Mouse (Mus musculus): ENCODE data around the gene Adam15. TPM values are rescaled to one million over a fixed set of nuclear protein-coding genes. Genes with fewer than 3 reads are reported as not detected.

The Adam15 gene
- polyA plus RNA-seq, 1 experiment from 2014 or later = 61.5 TPM

- no peaks in the 10 kb centered on the region for H3K36me3 ChIP-seq (ENCODE audit: control insufficient read depth, insufficient read depth)
- no peak overlapping the region for H3K4me2 ChIP-seq (ENCODE audit: low read depth, low read length)
- H3K27me3 ChIP-seq (ENCODE audit: control insufficient read depth, insufficient read depth, low read length) = peaks cover 27% of the 10 kb centered on the region
- no peak overlapping the region for H3K9ac ChIP-seq (ENCODE audit: low read length)
- H3K27ac ChIP-seq (ENCODE audit: low read length) = no peak overlapping the region
- ATAC-seq (replicated peaks; ENCODE audit: extremely low read depth, insufficient read depth, low FRiP score) = no peak
- no peaks in the 10 kb centered on the region for H3K9me3 ChIP-seq (replicated peaks; ENCODE audit: control insufficient read depth, low read length)
- peaks cover 18% of the 10 kb centered on the region for H3K4me1 ChIP-seq (ENCODE audit: control insufficient read depth, insufficient read depth, low read length)
- WGBS = 83% methylated on average over 8 of the region's 8 CpGs
- no peak overlapping the region for H3K4me3 ChIP-seq (ENCODE audit: low read length)
These were observed 23.9 kb downstream of the Adam15 start for GRCm38 (mm10) chr3:89325882-89326281.

DNA sequence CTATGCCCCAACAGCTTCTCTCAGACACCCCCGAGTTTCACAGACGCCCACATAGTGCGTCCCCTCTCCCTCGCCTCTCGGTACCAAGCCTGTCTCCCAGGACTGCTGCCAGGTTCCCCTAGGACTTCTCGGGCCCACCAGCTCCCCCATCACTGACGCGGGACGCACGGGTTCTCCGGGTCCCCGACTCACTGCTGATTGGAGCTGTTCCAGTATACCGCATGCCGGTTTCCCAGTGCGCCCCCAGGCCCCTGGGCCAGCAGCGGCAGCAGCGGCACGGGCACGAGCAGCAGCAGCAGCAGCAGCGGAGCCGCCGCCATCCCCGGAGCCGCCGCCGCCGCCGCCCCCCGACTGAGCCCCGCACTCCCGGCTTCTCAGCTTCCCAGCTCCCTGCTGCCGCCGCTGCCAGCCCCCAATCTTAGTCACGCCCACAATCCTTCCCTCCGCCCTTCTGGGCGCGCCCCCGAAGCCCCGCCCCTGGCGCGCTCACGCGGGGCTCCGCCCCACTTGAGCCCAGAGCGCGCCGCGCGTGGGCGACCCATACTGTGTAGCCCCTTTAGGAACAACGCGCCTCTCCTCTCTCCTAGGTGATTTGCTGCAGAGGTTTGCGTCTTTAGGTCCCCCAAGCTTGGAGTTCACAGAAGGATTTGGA is 27.2 kb downstream of the Adam15 start, which contains the start of gene Efna3:
Gene Efna3 (minus strand): TSS at position 452 of the 652 bp plus-strand sequence.
- Histone ChIP-seq H3K36me3 (ENCODE audit: control insufficient read depth, insufficient read depth) (no peaks in the 10 kb centered on the region), H3K4me3 (ENCODE audit: low read length) (peak within 1 kb of the TSS; percentile 66), H3K4me1 (ENCODE audit: control insufficient read depth, insufficient read depth, low read length) (peaks cover 34% of the 10 kb centered on the region), H3K27ac (ENCODE audit: low read length) (no peak within 1 kb of the TSS), H3K9ac (ENCODE audit: low read length) (peak within 1 kb of the TSS; percentile 69), H3K27me3 (ENCODE audit: control insufficient read depth, insufficient read depth, low read length) (peaks cover 56% of the 10 kb centered on the region), H3K9me3 (replicated peaks; ENCODE audit: control insufficient read depth, low read length) (no peaks in the 10 kb centered on the region), H3K4me2 (ENCODE audit: low read depth, low read length) (peak within 1 kb of the TSS; percentile 98)
- under 1% methylated on average over 47 of the region's 53 CpGs for WGBS
- peak; percentile 53; the same call in 1 of the 2 replicates for ATAC-seq (replicated peaks; ENCODE audit: extremely low read depth, insufficient read depth, low FRiP score)

GRCm38 (mm10) chr3:89322131-89322500 is 27.7 kb downstream of the Adam15 start:
- H3K27me3 ChIP-seq (ENCODE audit: control insufficient read depth, insufficient read depth, low read length) = peaks cover 59% of the 10 kb centered on the region
- 3% methylated on average over 14 of the region's 14 CpGs for WGBS

DNA sequence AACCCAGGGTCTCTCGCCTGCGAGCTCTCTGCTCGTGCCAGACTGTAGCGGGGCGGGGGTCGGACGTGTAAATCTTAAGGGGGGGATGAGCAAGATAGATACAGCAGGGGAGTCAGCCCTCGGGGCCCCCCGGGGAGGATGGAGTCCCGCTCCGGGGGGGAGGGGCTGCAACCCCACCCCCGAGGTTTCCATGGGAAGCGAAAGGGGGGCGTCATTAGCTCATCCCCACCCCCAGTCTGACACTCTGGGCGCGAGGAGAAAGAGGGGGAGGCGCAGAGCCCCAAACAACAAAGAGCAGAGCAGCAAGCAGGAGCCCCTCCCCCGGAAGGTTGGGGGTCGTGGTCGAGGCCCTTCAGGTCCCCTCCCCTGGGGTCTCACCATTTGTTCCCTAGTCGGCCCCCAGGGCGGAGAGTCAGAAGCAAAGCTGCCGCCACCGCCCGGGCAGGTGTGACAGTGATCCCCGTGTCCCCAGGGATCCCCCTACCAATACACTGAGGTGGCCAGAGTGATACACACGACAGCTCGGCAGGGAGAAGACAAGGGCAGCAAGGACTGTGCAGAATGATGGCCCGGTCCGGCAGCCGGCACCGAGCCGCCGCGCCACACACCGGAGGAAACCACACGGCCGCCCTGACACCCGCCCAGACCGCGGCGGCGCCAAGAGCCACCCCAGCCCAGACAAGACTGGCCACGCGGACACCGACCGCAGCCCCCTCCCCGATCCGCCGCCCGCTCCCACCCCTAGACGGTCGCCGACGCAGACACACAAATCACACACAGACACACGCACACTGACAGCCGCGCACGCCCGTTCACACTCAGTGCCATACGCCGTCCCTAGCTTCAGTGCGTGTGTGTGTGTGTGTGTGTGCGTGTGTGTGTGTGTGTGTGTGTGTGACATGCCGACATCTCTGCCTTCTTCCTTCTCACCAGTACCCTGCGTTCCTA is 28.3 kb downstream of the Adam15 start:
- WGBS = under 1% methylated on average over 65 of the region's 66 CpGs
- Histone ChIP-seq H3K4me2 (ENCODE audit: low read depth, low read length) (peak overlapping the region; percentile 98), H3K36me3 (ENCODE audit: control insufficient read depth, insufficient read depth) (no peaks in the 10 kb centered on the region), H3K9me3 (replicated peaks; ENCODE audit: control insufficient read depth, low read length) (no peaks in the 10 kb centered on the region), H3K9ac (ENCODE audit: low read length) (peak overlapping the region; percentile 55), H3K27me3 (ENCODE audit: control insufficient read depth, insufficient read depth, low read length) (peaks cover 59% of the 10 kb centered on the region), H3K4me3 (ENCODE audit: low read length) (peak overlapping the region; percentile 66), H3K27ac (ENCODE audit: low read length) (no peak overlapping the region), H3K4me1 (ENCODE audit: control insufficient read depth, insufficient read depth, low read length) (peaks cover 37% of the 10 kb centered on the region)
- no peak for ATAC-seq (replicated peaks; ENCODE audit: extremely low read depth, insufficient read depth, low FRiP score)

More at GRCm38 (mm10) chr3:89322131-89322500, 27.7 kb downstream of the Adam15 start:
- H3K27ac ChIP-seq (ENCODE audit: low read length) = no peak overlapping the region
- H3K9ac ChIP-seq (ENCODE audit: low read length) = peak overlapping the region; percentile 69
- peaks cover 34% of the 10 kb centered on the region for H3K4me1 ChIP-seq (ENCODE audit: control insufficient read depth, insufficient read depth, low read length)
- no peaks in the 10 kb centered on the region for H3K36me3 ChIP-seq (ENCODE audit: control insufficient read depth, insufficient read depth)
- H3K9me3 ChIP-seq (replicated peaks; ENCODE audit: control insufficient read depth, low read length) = no peaks in the 10 kb centered on the region
- ATAC-seq (replicated peaks; ENCODE audit: extremely low read depth, insufficient read depth, low FRiP score) = no peak
- peak overlapping the region; percentile 98 for H3K4me2 ChIP-seq (ENCODE audit: low read depth, low read length)
- peak overlapping the region; percentile 66 for H3K4me3 ChIP-seq (ENCODE audit: low read length)

DNA sequence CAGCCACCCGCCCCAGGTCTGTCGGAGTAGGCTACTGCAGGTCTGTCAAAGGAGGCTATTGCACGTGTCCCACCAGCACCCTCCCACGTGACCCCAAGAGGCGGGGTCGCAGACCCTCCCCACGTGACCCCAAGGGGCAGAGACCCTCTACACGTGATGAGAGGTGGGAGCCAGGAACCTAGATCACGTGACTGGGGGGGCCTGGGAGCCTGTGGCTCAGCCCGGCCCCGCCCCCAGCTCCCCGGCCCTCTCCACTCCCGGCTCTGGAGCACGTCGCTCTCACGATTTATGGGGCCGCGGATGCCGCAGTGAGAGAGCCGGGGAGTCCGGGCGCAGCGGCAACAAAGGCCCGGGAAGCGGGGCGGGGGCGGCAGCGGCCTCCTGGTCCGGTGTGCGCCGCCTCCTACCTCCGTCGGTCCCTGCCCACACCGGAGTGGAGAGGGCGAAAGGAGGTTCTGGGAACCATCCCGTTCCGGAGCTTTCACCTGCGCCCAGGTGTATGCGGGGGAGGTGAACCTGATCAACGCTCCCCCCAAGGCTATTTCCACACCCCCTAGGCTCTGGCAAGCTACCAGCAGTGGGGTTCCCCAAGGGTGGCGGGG is 29.1 kb downstream of the Adam15 start:
- ATAC-seq (replicated peaks; ENCODE audit: extremely low read depth, insufficient read depth, low FRiP score) = no peak
- no peaks in the 10 kb centered on the region for H3K36me3 ChIP-seq (ENCODE audit: control insufficient read depth, insufficient read depth)
- peak overlapping the region; percentile 66 for H3K4me3 ChIP-seq (ENCODE audit: low read length)
- H3K27ac ChIP-seq (ENCODE audit: low read length) = no peak overlapping the region
- H3K4me2 ChIP-seq (ENCODE audit: low read depth, low read length) = peak overlapping the region; percentile 98
- H3K9ac ChIP-seq (ENCODE audit: low read length) = peak overlapping the region; percentile 55
- H3K9me3 ChIP-seq (replicated peaks; ENCODE audit: control insufficient read depth, low read length) = no peaks in the 10 kb centered on the region
- H3K27me3 ChIP-seq (ENCODE audit: control insufficient read depth, insufficient read depth, low read length) = peaks cover 64% of the 10 kb centered on the region
- H3K4me1 ChIP-seq (ENCODE audit: control insufficient read depth, insufficient read depth, low read length) = peaks cover 44% of the 10 kb centered on the region
- WGBS = 2% methylated on average over 41 of the region's 41 CpGs

- H3K9ac ChIP-seq (ENCODE audit: low read length) = peak overlapping the region; percentile 50
- H3K27me3 ChIP-seq (ENCODE audit: control insufficient read depth, insufficient read depth, low read length) = peaks cover 64% of the 10 kb centered on the region
- H3K4me3 ChIP-seq (ENCODE audit: low read length) = peak overlapping the region; percentile 51
- no peaks in the 10 kb centered on the region for H3K36me3 ChIP-seq (ENCODE audit: control insufficient read depth, insufficient read depth)
- no peaks in the 10 kb centered on the region for H3K9me3 ChIP-seq (replicated peaks; ENCODE audit: control insufficient read depth, low read length)
- peak overlapping the region; percentile 98 for H3K4me2 ChIP-seq (ENCODE audit: low read depth, low read length)
- ATAC-seq (replicated peaks; ENCODE audit: extremely low read depth, insufficient read depth, low FRiP score) = no peak
- H3K27ac ChIP-seq (ENCODE audit: low read length) = no peak overlapping the region
- WGBS = 3% methylated on average over 57 of the region's 58 CpGs
- H3K4me1 ChIP-seq (ENCODE audit: control insufficient read depth, insufficient read depth, low read length) = peaks cover 53% of the 10 kb centered on the region
These were observed 30.0 kb downstream of the Adam15 start for GRCm38 (mm10) chr3:89319591-89320350.

- H3K4me1 ChIP-seq (ENCODE audit: control insufficient read depth, insufficient read depth, low read length) = peaks cover 57% of the 10 kb centered on the region
- H3K9me3 ChIP-seq (replicated peaks; ENCODE audit: control insufficient read depth, low read length) = no peaks in the 10 kb centered on the region
- WGBS = 14% methylated on average over 21 of the region's 21 CpGs
- H3K9ac ChIP-seq (ENCODE audit: low read length) = no peak overlapping the region
- no peaks in the 10 kb centered on the region for H3K36me3 ChIP-seq (ENCODE audit: control insufficient read depth, insufficient read depth)
- no peak overlapping the region for H3K27ac ChIP-seq (ENCODE audit: low read length)
- peak overlapping the region; percentile 98 for H3K4me2 ChIP-seq (ENCODE audit: low read depth, low read length)
- ATAC-seq (replicated peaks; ENCODE audit: extremely low read depth, insufficient read depth, low FRiP score) = no peak
- H3K4me3 ChIP-seq (ENCODE audit: low read length) = peak overlapping the region; percentile 51
- peaks cover 64% of the 10 kb centered on the region for H3K27me3 ChIP-seq (ENCODE audit: control insufficient read depth, insufficient read depth, low read length)
These were observed 30.7 kb downstream of the Adam15 start for GRCm38 (mm10) chr3:89318971-89319590.

GRCm38 (mm10) chr3:89318316-89318715 is 31.5 kb downstream of the Adam15 start:
- Histone ChIP-seq H3K4me3 (ENCODE audit: low read length) (no peak overlapping the region), H3K9ac (ENCODE audit: low read length) (no peak overlapping the region), H3K4me1 (ENCODE audit: control insufficient read depth, insufficient read depth, low read length) (peaks cover 57% of the 10 kb centered on the region), H3K27ac (ENCODE audit: low read length) (no peak overlapping the region), H3K36me3 (ENCODE audit: control insufficient read depth, insufficient read depth) (no peaks in the 10 kb centered on the region), H3K9me3 (replicated peaks; ENCODE audit: control insufficient read depth, low read length) (no peaks in the 10 kb centered on the region), H3K4me2 (ENCODE audit: low read depth, low read length) (no peak overlapping the region), H3K27me3 (ENCODE audit: control insufficient read depth, insufficient read depth, low read length) (peaks cover 59% of the 10 kb centered on the region)
- 65% methylated on average over 8 of the region's 8 CpGs for WGBS
- no peak for ATAC-seq (replicated peaks; ENCODE audit: extremely low read depth, insufficient read depth, low FRiP score)
